Mouse (Mus musculus): ENCODE measurements around the gene Ndufaf1. TPM values are rescaled to one million over a fixed set of nuclear protein-coding genes. Genes with fewer than 3 reads are reported as not detected.

Gene Ndufaf1
- polyA plus RNA-seq (2015; fragmentation: Nextera tagmentation; extraction: Ambion mirVana), result 51.8 and 52.3 TPM in 2 replicates

GRCm38 (mm10) chr2:119662220-119663182, at the start of gene Ndufaf1:
TSS of gene Ndufaf1 (minus strand) at chr2:119662827.
- Histone ChIP-seq H3K9me3 (replicated peaks) (no peaks in the 10 kb centered on the region), H3K27ac (peak within 1 kb of the TSS; percentile 4; the same call in 1 of the 2 replicates), H3K9ac (peak within 1 kb of the TSS; percentile 86), H3K4me3 (replicated peaks) (peak within 1 kb of the TSS; percentile 91), H3K36me3 (peaks cover 28% of the 10 kb centered on the region), H3K27me3 (no peaks in the 10 kb centered on the region), H3K4me2 (peak within 1 kb of the TSS; percentile 70), H3K4me1 (peaks cover 4% of the 10 kb centered on the region)
- under 1% methylated on average over 44 of the region's 44 CpGs for WGBS
- peak; percentile 83 for ATAC-seq (replicated peaks; ENCODE audit: low FRiP score)

DNA sequence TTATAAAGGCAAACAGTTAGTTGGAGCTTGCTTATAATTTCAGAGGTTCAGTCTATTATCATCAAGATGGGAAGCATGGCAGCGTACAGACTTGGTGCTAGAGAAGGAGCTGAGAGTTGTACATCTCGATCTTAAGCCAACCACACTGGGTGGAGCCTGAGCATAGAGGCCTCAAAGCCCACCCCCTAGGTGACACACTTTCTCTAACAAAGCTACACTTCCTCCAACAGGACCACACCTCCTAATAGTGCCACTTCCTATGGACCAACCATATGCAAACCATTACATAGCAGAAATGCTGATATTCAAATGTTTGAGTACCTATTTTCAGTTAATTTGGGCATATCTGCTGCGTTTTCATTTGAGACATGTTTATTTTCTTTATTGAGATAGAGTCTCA, 47.4 kb upstream of the Ndufaf1 start:
- WGBS, result 93% methylated on average over 3 of the region's 3 CpGs
- no peak for ATAC-seq (replicated peaks; ENCODE audit: low FRiP score)
- H3K4me3 ChIP-seq (replicated peaks), result no peak overlapping the region
- no peaks in the 10 kb centered on the region for H3K9me3 ChIP-seq (replicated peaks)
- no peak overlapping the region for H3K9ac ChIP-seq
- peaks cover 88% of the 10 kb centered on the region for H3K36me3 ChIP-seq
- H3K4me2 ChIP-seq, result no peak overlapping the region
- no peak overlapping the region for H3K27ac ChIP-seq
- H3K4me1 ChIP-seq, result no peaks in the 10 kb centered on the region
- H3K27me3 ChIP-seq, result no peaks in the 10 kb centered on the region

GRCm38 (mm10) chr2:119707676-119708075, 45.0 kb upstream of the Ndufaf1 start:
- H3K4me2 ChIP-seq, result no peak overlapping the region
- H3K27me3 ChIP-seq, result no peaks in the 10 kb centered on the region
- H3K9ac ChIP-seq, result no peak overlapping the region
- 89% methylated on average over 3 of the region's 3 CpGs for WGBS
- H3K4me3 ChIP-seq (replicated peaks), result no peak overlapping the region
- no peaks in the 10 kb centered on the region for H3K9me3 ChIP-seq (replicated peaks)
- H3K27ac ChIP-seq, result no peak overlapping the region
- no peaks in the 10 kb centered on the region for H3K4me1 ChIP-seq
- H3K36me3 ChIP-seq, result peaks cover 87% of the 10 kb centered on the region
- no peak for ATAC-seq (replicated peaks; ENCODE audit: low FRiP score)

DNA sequence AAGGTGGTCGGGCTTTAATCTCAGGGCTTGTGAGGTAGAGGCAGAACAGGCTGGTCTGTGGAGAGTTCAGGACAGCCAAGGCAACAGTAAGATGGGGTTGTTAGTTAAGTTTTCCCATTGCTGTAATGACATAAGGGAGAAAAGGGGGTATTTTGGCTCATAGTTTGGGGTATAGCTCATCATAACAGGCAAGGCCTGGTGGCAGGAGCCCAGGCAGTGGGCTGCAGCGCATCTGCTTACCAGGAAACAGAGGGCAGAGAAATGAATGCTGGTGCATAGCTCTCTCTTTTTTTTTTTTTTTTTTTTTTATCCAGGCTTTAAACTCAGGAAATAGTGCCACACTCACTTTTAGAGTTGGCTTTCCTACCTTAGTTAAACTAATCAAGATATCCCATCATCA, 40.5 kb upstream of the Ndufaf1 start:
- Histone ChIP-seq H3K4me3 (replicated peaks) (no peak overlapping the region), H3K9me3 (replicated peaks) (no peaks in the 10 kb centered on the region), H3K36me3 (peaks cover 61% of the 10 kb centered on the region), H3K27me3 (no peaks in the 10 kb centered on the region), H3K4me1 (no peaks in the 10 kb centered on the region), H3K4me2 (no peak overlapping the region), H3K27ac (no peak overlapping the region), H3K9ac (no peak overlapping the region)
- ATAC-seq (replicated peaks; ENCODE audit: low FRiP score), result no peak
- WGBS, result 88% methylated on average over 2 of the region's 2 CpGs

GRCm38 (mm10) chr2:119699962-119700361, 37.3 kb upstream of the Ndufaf1 start:
- H3K36me3 ChIP-seq, result peaks cover 39% of the 10 kb centered on the region
- H3K4me2 ChIP-seq, result no peak overlapping the region
- no peaks in the 10 kb centered on the region for H3K9me3 ChIP-seq (replicated peaks)
- H3K9ac ChIP-seq, result no peak overlapping the region
- H3K27ac ChIP-seq, result no peak overlapping the region
- no peak for ATAC-seq (replicated peaks; ENCODE audit: low FRiP score)
- H3K4me1 ChIP-seq, result no peaks in the 10 kb centered on the region
- no peaks in the 10 kb centered on the region for H3K27me3 ChIP-seq
- WGBS, result 93% methylated on average over 3 of the region's 3 CpGs
- H3K4me3 ChIP-seq (replicated peaks), result no peak overlapping the region

- ATAC-seq (replicated peaks; ENCODE audit: low FRiP score), result no peak
- WGBS, result 84% methylated on average over 2 of the region's 2 CpGs
Measured at GRCm38 (mm10) chr2:119698472-119698871, 35.8 kb upstream of the Ndufaf1 start.

GRCm38 (mm10) chr2:119696111-119696510, 33.5 kb upstream of the Ndufaf1 start:
- H3K4me2 ChIP-seq, result no peak overlapping the region
- ATAC-seq (replicated peaks; ENCODE audit: low FRiP score), result no peak
- H3K9me3 ChIP-seq (replicated peaks), result no peaks in the 10 kb centered on the region
- H3K9ac ChIP-seq, result no peak overlapping the region
- H3K4me1 ChIP-seq, result no peaks in the 10 kb centered on the region
- no peak overlapping the region for H3K4me3 ChIP-seq (replicated peaks)
- H3K27me3 ChIP-seq, result no peaks in the 10 kb centered on the region
- H3K27ac ChIP-seq, result no peak overlapping the region
- peaks cover 25% of the 10 kb centered on the region for H3K36me3 ChIP-seq
- WGBS, result 58% methylated on average over 1 of the region's 1 CpGs

More at GRCm38 (mm10) chr2:119698472-119698871, 35.8 kb upstream of the Ndufaf1 start:
- H3K4me2 ChIP-seq, result no peak overlapping the region
- peaks cover 40% of the 10 kb centered on the region for H3K36me3 ChIP-seq
- no peak overlapping the region for H3K4me3 ChIP-seq (replicated peaks)
- H3K27me3 ChIP-seq, result no peaks in the 10 kb centered on the region
- H3K4me1 ChIP-seq, result no peaks in the 10 kb centered on the region
- no peak overlapping the region for H3K9ac ChIP-seq
- H3K9me3 ChIP-seq (replicated peaks), result no peaks in the 10 kb centered on the region
- H3K27ac ChIP-seq, result no peak overlapping the region

DNA sequence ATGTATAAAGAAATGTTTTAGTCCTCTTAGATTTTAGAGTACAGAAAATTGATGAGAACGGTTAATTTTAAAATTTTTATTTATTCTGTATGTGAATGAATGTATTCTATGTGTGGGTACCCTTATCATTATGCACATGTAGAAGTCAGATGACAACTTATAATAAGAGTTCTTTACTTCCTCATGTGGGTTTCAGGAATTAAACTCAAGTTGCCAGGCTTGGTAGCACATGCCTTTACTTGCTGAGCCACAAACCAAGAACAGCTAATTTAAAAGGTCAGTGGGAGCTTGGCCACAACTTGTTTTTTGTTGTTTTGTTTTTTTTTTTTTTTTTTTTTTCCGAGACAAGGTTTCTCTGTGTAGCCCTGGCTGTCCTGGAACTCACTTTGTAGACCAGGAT, 32.2 kb upstream of the Ndufaf1 start:
- WGBS, result 97% methylated on average over 1 of the region's 2 CpGs
- Histone ChIP-seq H3K9ac (no peak overlapping the region), H3K27ac (no peak overlapping the region), H3K27me3 (no peaks in the 10 kb centered on the region), H3K9me3 (replicated peaks) (no peaks in the 10 kb centered on the region), H3K4me1 (no peaks in the 10 kb centered on the region), H3K4me2 (no peak overlapping the region), H3K4me3 (replicated peaks) (no peak overlapping the region), H3K36me3 (peaks cover 22% of the 10 kb centered on the region)
- no peak for ATAC-seq (replicated peaks; ENCODE audit: low FRiP score)

GRCm38 (mm10) chr2:119692003-119692701, 29.5 kb upstream of the Ndufaf1 start:
- 78% methylated on average over 9 of the region's 9 CpGs for WGBS
- no peaks in the 10 kb centered on the region for H3K27me3 ChIP-seq
- no peak overlapping the region for H3K9ac ChIP-seq
- no peaks in the 10 kb centered on the region for H3K4me1 ChIP-seq
- ATAC-seq (replicated peaks; ENCODE audit: low FRiP score), result no peak; the same call in 1 of the 2 replicates
- H3K9me3 ChIP-seq (replicated peaks), result no peaks in the 10 kb centered on the region
- no peak overlapping the region for H3K4me3 ChIP-seq (replicated peaks)
- H3K36me3 ChIP-seq, result peaks cover 29% of the 10 kb centered on the region
- no peak overlapping the region for H3K27ac ChIP-seq
- H3K4me2 ChIP-seq, result no peak overlapping the region

GRCm38 (mm10) chr2:119683706-119684105, 21.1 kb upstream of the Ndufaf1 start:
- Histone ChIP-seq H3K27ac (no peak overlapping the region), H3K9me3 (replicated peaks) (no peaks in the 10 kb centered on the region), H3K27me3 (no peaks in the 10 kb centered on the region), H3K4me3 (replicated peaks) (no peak overlapping the region), H3K4me1 (0 out of 2 replicates have a peak, but pooled peaks cover 2% of the 10 kb centered on the region), H3K9ac (no peak overlapping the region), H3K36me3 (peaks cover 28% of the 10 kb centered on the region), H3K4me2 (no peak overlapping the region)
- ATAC-seq (replicated peaks; ENCODE audit: low FRiP score), result no peak
- WGBS, result 76% methylated on average over 2 of the region's 2 CpGs

GRCm38 (mm10) chr2:119675831-119676230, 13.2 kb upstream of the Ndufaf1 start:
- Histone ChIP-seq H3K9me3 (replicated peaks) (no peaks in the 10 kb centered on the region), H3K4me3 (replicated peaks) (peak overlapping the region; percentile 71), H3K27ac (no peak overlapping the region), H3K27me3 (peaks cover under 1% of the 10 kb centered on the region; the same call in 1 of the 2 replicates), H3K4me2 (peak overlapping the region; percentile 87), H3K9ac (peak overlapping the region; percentile 88), H3K4me1 (peaks cover 15% of the 10 kb centered on the region), H3K36me3 (peaks cover 3% of the 10 kb centered on the region; the same call in 1 of the 2 replicates)
- no peak for ATAC-seq (replicated peaks; ENCODE audit: low FRiP score)
- WGBS, result under 1% methylated on average over 5 of the region's 5 CpGs

Data from kidney, embryonic 15.5 days (tissue).